Mouse (Mus musculus): ENCODE data around the gene Cdk17. TPM values are rescaled to one million over a fixed set of nuclear protein-coding genes. Genes with fewer than 3 reads are reported as not detected.
"Not testable (repeated sequence)": the region's sequence is repeated elsewhere in the genome, so short reads cannot be mapped to it uniquely, and the experiment has no call there.

The Cdk17 gene
- polyA plus RNA-seq, 1 experiment from 2014 or later: 61.1 TPM

DNA sequence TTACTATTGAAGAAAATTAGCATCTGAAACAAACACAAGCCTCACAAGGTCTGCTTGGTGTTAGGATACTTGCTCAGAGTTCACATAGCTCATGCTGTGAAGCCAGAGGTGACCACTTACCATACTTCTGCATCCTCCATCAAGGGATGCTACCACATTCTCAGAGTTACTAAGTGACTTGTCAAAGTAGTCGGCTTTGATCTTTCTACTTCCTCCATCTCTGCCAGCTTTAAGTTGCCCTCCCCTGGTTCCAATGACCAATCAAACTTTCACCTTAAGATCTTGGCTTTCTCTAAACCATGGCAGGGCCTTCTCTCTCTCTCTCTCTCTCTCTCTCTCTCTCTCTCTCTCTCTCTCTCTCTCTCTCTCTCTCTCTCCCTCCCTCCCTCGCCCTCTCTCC lies 11.1 kb upstream of the Cdk17 start:
- Histone ChIP-seq H3K4me1 (replicated peaks; ENCODE audit: control insufficient read depth, insufficient read depth, low read length) (no peaks in the 10 kb centered on the region), H3K9me3 (ENCODE audit: control insufficient read depth, low read length) (no peaks in the 10 kb centered on the region), H3K27ac (no peak overlapping the region), H3K36me3 (replicated peaks; ENCODE audit: control insufficient read depth, insufficient read depth) (no peaks in the 10 kb centered on the region), H3K27me3 (ENCODE audit: control insufficient read depth, insufficient read depth, low read length) (no peaks in the 10 kb centered on the region), H3K4me2 (replicated peaks) (no peak overlapping the region), H3K9ac (no peak overlapping the region), H3K4me3 (replicated peaks; ENCODE audit: low read length) (no peak overlapping the region)
- 61% methylated on average over 1 of the region's 2 CpGs for WGBS
- no peak for ATAC-seq (ENCODE audit: low FRiP score)
- DNase-seq (ENCODE audit: low spot score): no peak

DNA sequence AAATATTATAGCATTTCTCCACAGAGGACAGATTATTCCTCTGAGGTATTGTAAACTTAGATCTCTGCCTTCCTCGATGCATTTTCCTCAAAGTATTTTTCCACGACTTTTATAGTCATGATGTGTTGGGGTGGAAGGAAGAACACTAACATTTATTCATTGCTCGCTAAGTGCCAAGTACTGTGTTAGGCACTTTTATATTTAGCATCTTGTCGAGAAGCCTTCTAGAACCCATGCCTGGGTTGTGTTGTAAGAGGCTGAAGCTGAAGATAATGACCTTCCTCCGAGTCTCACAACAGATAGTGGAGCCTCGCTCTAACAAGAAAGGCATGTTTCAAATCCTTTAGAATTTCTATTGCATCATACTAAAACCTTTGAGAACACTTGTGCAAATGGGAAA lies 8.9 kb upstream of the Cdk17 start:
- no peak overlapping the region for H3K4me3 ChIP-seq (replicated peaks; ENCODE audit: low read length)
- no peak overlapping the region for H3K4me2 ChIP-seq (replicated peaks)
- no peak overlapping the region for H3K27ac ChIP-seq
- DNase-seq (ENCODE audit: low spot score) (no peak), ATAC-seq (ENCODE audit: low FRiP score) (no peak)
- H3K9me3 ChIP-seq (ENCODE audit: control insufficient read depth, low read length): no peaks in the 10 kb centered on the region
- no peaks in the 10 kb centered on the region for H3K27me3 ChIP-seq (ENCODE audit: control insufficient read depth, insufficient read depth, low read length)
- no peaks in the 10 kb centered on the region for H3K36me3 ChIP-seq (replicated peaks; ENCODE audit: control insufficient read depth, insufficient read depth)
- H3K4me1 ChIP-seq (replicated peaks; ENCODE audit: control insufficient read depth, insufficient read depth, low read length): no peaks in the 10 kb centered on the region
- H3K9ac ChIP-seq: no peak overlapping the region
- WGBS: 86% methylated on average over 6 of the region's 6 CpGs

DNA sequence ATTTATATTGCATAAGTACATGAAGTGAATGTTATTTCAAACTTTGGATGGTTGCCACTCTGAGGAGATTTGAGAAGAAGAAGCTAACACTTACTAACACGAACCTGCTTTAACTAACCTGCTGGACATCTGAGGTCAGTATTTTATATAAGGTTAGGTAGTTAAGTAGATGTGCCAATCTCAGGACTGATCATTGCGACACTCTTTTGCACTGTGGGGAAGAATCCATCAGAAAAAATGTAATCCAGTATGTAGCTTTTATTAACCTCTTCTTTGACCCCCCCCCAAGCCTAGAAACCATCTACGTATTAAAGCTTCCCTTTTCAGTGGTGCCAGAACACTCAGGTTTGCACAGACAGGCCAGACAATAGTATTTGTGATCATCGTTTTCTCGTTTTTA lies 8.0 kb upstream of the Cdk17 start:
- ATAC-seq (ENCODE audit: low FRiP score) (no peak), DNase-seq (ENCODE audit: low spot score) (no peak)
- Histone ChIP-seq H3K9ac (no peak overlapping the region), H3K4me2 (replicated peaks) (no peak overlapping the region), H3K27me3 (ENCODE audit: control insufficient read depth, insufficient read depth, low read length) (no peaks in the 10 kb centered on the region), H3K27ac (no peak overlapping the region), H3K4me1 (replicated peaks; ENCODE audit: control insufficient read depth, insufficient read depth, low read length) (no peaks in the 10 kb centered on the region), H3K9me3 (ENCODE audit: control insufficient read depth, low read length) (no peaks in the 10 kb centered on the region), H3K36me3 (replicated peaks; ENCODE audit: control insufficient read depth, insufficient read depth) (no peaks in the 10 kb centered on the region), H3K4me3 (replicated peaks; ENCODE audit: low read length) (no peak overlapping the region)
- 92% methylated on average over 5 of the region's 5 CpGs for WGBS

DNA sequence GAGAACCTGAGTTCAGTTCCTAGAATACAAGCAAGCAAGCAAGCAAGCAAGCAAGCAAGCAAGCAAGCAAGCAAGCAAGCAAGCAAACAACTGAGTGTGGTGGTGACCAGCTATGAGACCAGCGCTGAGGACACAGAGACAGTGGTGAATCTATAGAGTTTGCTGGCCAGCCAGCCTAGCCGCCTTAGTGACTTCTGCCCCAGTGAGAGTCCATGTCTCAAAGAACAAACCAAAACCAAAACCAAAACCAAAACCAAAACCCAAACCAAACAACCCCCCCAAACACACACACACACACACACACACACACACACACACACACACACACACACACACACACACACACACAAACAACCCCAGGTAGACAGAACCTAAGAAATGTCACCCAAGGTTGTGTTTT lies 7.3 kb upstream of the Cdk17 start:
- H3K4me3 ChIP-seq (replicated peaks; ENCODE audit: low read length); H3K4me1 ChIP-seq (replicated peaks; ENCODE audit: control insufficient read depth, insufficient read depth, low read length); ATAC-seq (ENCODE audit: low FRiP score); H3K27ac ChIP-seq; H3K9ac ChIP-seq; H3K36me3 ChIP-seq (replicated peaks; ENCODE audit: control insufficient read depth, insufficient read depth); H3K27me3 ChIP-seq (ENCODE audit: control insufficient read depth, insufficient read depth, low read length); DNase-seq (ENCODE audit: low spot score); H3K9me3 ChIP-seq (ENCODE audit: control insufficient read depth, low read length); H3K4me2 ChIP-seq (replicated peaks): not testable (repeated sequence)
- WGBS: 97% methylated on average over 2 of the region's 2 CpGs

DNA sequence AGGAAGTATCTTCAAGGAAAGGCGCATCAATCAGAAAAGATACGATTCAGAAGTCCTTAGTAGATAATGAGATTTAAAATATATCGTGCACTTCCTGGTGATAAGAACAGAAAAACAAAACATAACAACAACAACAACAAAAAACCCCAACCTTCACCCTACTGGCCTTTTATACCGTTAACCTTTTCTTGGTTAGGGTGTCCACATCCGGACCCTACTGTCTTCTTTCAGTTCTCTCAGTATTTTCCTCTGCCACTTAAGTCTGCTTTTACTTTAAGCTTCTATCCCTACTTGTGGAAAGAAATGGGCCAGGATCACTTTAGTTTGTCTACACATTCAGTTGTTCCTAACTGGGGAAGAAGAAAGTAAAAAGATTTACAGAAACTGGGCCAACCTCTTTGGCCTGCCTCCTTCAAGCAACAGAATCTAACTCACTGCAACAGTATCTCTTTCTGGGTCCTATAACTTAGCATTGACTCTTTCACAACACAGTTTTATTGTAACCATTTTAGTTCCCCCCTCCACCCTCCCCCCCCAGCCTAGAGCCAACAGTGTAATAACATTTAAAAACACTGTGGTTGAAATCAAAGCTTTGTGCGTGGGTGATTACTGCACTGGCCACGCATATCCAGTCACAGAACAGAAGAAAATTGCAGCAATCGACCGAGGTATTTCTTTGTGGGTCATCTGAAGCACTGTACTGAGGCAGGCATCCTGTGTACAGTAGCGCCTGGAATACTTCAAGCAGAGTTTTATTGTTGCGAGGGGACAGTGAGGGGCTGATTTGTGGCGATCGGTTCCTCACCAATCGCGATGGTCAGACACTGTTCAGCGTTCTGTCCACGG lies 801 bp upstream of the Cdk17 start:
- peak overlapping the region; percentile 38 for H3K27ac ChIP-seq
- 27% methylated on average over 17 of the region's 17 CpGs for WGBS
- H3K4me3 ChIP-seq (replicated peaks; ENCODE audit: low read length): peak overlapping the region; percentile 93
- no peak overlapping the region for H3K9ac ChIP-seq
- peaks cover 13% of the 10 kb centered on the region for H3K4me1 ChIP-seq (replicated peaks; ENCODE audit: control insufficient read depth, insufficient read depth, low read length)
- H3K9me3 ChIP-seq (ENCODE audit: control insufficient read depth, low read length): no peaks in the 10 kb centered on the region
- H3K27me3 ChIP-seq (ENCODE audit: control insufficient read depth, insufficient read depth, low read length): no peaks in the 10 kb centered on the region
- no peaks in the 10 kb centered on the region for H3K36me3 ChIP-seq (replicated peaks; ENCODE audit: control insufficient read depth, insufficient read depth)
- peak overlapping the region; percentile 76 for H3K4me2 ChIP-seq (replicated peaks)
- no peak for DNase-seq (ENCODE audit: low spot score)
- peak; percentile 72 for ATAC-seq (ENCODE audit: low FRiP score)

DNA sequence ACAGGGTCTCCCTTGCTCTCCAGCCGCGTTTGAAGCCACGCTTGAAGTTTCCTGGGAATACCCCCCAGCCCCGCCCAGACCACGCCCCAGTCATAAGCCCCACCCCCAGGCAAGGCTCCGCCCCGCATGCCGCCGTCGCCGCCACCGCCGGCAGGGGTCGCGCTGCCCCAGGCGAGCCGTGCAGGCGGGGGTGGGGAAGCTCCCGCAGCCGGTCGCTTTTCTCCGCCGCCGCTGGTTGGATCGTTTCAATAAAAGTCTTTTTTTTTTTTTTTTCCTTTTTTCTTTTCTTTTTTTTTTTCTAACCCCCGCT lies 223 bp upstream of the Cdk17 start:
- WGBS: 0% methylated on average over 25 of the region's 26 CpGs
- H3K36me3 ChIP-seq (replicated peaks; ENCODE audit: control insufficient read depth, insufficient read depth): no peaks in the 10 kb centered on the region
- H3K4me3 ChIP-seq (replicated peaks; ENCODE audit: low read length): peak overlapping the region; percentile 93
- H3K27ac ChIP-seq: peak overlapping the region; percentile 99
- H3K9ac ChIP-seq: peak overlapping the region; percentile 98
- peaks cover 19% of the 10 kb centered on the region for H3K4me1 ChIP-seq (replicated peaks; ENCODE audit: control insufficient read depth, insufficient read depth, low read length)
- ATAC-seq (ENCODE audit: low FRiP score): peak; percentile 93
- peak overlapping the region; percentile 76 for H3K4me2 ChIP-seq (replicated peaks)
- no peaks in the 10 kb centered on the region for H3K9me3 ChIP-seq (ENCODE audit: control insufficient read depth, low read length)
- no peaks in the 10 kb centered on the region for H3K27me3 ChIP-seq (ENCODE audit: control insufficient read depth, insufficient read depth, low read length)
- DNase-seq (ENCODE audit: low spot score): peak; percentile 91

DNA sequence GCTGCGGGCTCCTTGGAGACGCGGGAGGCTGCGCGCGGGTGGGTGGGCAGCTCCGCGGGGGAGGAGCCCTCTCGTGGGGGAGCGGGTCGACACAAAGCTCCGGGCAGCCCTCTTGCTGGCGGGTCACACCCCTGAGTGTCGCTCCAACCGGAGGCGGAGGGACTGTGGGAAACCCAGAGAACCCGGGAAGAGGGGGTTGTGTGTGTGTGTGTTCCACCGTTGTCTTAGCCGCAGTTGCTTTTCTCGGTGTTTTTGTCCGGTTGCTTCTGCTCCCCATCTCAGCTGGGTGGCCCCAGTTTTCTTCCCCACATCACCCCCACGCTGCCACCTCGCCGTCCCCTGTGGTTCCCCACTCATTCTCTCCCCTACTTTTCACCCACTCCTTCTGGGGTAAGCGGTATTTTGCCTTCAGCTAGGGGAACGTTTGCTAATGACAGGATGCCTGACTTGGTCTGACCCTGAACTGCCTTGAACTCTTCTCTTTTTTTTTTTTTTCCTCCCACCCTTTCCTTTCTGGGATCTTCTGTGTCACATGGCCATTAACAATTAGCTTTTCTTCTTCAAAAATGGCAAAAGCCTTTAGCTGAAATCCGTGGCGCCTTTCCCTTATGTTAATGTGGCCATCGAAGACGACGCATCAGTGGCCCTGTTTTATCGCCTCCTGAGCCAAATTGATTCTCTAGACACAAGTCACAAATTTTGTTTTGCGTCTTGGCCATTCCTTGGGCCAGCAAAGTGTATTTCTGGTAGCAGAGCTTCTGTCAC lies 1.0 kb downstream of the Cdk17 start:
- H3K27me3 ChIP-seq (ENCODE audit: control insufficient read depth, insufficient read depth, low read length): no peaks in the 10 kb centered on the region
- WGBS: under 1% methylated on average over 30 of the region's 33 CpGs
- H3K4me1 ChIP-seq (replicated peaks; ENCODE audit: control insufficient read depth, insufficient read depth, low read length): peaks cover 31% of the 10 kb centered on the region
- H3K27ac ChIP-seq: peak overlapping the region; percentile 99
- no peaks in the 10 kb centered on the region for H3K9me3 ChIP-seq (ENCODE audit: control insufficient read depth, low read length)
- peak; percentile 49 for DNase-seq (ENCODE audit: low spot score)
- H3K9ac ChIP-seq: peak overlapping the region; percentile 98
- no peaks in the 10 kb centered on the region for H3K36me3 ChIP-seq (replicated peaks; ENCODE audit: control insufficient read depth, insufficient read depth)
- H3K4me3 ChIP-seq (replicated peaks; ENCODE audit: low read length): peak overlapping the region; percentile 93
- peak; percentile 29; the same call in 1 of the 2 replicates for ATAC-seq (ENCODE audit: low FRiP score)
- H3K4me2 ChIP-seq (replicated peaks): peak overlapping the region; percentile 76

DNA sequence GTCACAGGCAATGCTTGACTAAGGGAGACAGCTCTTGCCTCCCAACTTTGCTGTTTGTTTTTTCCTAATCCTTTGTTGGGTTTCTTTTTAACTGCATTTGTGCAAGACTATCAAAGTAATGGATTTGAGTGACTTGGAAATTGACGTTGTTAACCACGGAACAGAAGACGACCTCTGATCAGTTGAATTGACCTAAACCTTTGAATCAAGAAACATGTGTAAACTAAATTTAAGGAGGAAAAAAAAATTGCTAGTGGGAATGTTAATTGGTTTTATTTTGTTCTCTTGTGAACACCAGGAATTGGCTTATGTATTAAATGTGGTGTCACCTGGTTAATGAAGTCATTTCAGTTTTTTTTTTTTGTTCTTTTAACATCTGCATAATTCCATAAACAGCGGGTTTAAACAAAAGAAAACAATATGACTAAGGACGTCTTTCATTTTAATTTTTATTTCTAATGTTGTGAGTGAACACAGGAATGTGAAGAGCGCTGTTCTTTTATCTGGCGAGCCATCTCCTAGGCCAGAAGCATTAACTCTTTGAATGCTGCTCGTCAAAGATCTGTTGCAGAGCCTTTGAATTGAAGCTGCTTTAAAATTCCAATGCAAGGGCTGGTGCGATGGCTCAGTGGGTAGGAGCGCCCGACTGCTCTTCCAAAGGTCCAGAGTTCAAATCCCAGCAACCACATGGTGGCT lies 1.7 kb downstream of the Cdk17 start:
- H3K36me3 ChIP-seq (replicated peaks; ENCODE audit: control insufficient read depth, insufficient read depth): no peaks in the 10 kb centered on the region
- H3K9me3 ChIP-seq (ENCODE audit: control insufficient read depth, low read length): no peaks in the 10 kb centered on the region
- peak overlapping the region; percentile 93 for H3K4me3 ChIP-seq (replicated peaks; ENCODE audit: low read length)
- H3K27me3 ChIP-seq (ENCODE audit: control insufficient read depth, insufficient read depth, low read length): no peaks in the 10 kb centered on the region
- peak overlapping the region; percentile 98 for H3K9ac ChIP-seq
- peak overlapping the region; percentile 99 for H3K27ac ChIP-seq
- DNase-seq (ENCODE audit: low spot score) (peak; percentile 45), ATAC-seq (ENCODE audit: low FRiP score) (no peak)
- peak overlapping the region; percentile 76 for H3K4me2 ChIP-seq (replicated peaks)
- H3K4me1 ChIP-seq (replicated peaks; ENCODE audit: control insufficient read depth, insufficient read depth, low read length): peaks cover 32% of the 10 kb centered on the region
- WGBS: 5% methylated on average over 11 of the region's 11 CpGs

DNA sequence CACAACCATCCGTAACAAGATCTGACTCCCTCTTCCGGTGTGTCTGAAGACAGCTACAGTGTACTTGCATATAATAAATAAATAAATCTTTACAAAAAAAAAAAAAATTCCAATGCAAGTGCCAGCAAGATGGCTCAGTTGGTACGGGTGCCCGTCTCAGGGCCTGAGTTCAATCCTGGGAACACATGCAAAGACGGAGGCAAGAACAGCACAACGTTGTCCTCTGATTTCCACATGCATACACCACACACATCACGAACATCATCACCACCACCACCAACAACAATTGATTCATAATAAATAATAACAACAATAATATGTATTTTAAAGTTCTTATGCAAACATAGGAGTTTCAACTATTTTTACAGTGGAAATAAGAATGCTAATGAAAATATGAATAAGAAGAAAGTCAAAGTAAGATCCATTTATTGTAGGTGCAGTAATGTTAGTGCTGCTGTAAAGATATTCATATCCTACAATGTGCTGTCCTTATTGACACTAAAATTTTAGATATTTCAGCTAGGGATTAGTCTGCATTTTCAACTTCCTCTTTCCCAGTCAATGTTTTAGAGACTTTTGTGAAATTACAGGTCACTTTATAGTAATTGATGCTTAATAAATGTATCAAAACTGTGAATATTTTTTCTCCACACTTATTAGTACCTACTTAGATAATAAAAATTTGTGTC lies 2.4 kb downstream of the Cdk17 start:
- H3K27me3 ChIP-seq (ENCODE audit: control insufficient read depth, insufficient read depth, low read length): no peaks in the 10 kb centered on the region
- H3K9ac ChIP-seq: peak overlapping the region; percentile 98; the same call in 1 of the 2 replicates
- peaks cover 35% of the 10 kb centered on the region for H3K4me1 ChIP-seq (replicated peaks; ENCODE audit: control insufficient read depth, insufficient read depth, low read length)
- H3K36me3 ChIP-seq (replicated peaks; ENCODE audit: control insufficient read depth, insufficient read depth): no peaks in the 10 kb centered on the region
- H3K27ac ChIP-seq: peak overlapping the region; percentile 99
- H3K4me2 ChIP-seq (replicated peaks): peak overlapping the region; percentile 76
- no peaks in the 10 kb centered on the region for H3K9me3 ChIP-seq (ENCODE audit: control insufficient read depth, low read length)
- H3K4me3 ChIP-seq (replicated peaks; ENCODE audit: low read length): peak overlapping the region; percentile 93
- ATAC-seq (ENCODE audit: low FRiP score) (no peak), DNase-seq (ENCODE audit: low spot score) (no peak)
- WGBS: 57% methylated on average over 7 of the region's 7 CpGs

All from hindbrain, embryonic 14.5 days (tissue).